Mouse (Mus musculus) granulocyte monocyte progenitor cell, adult 5-6 weeks (primary cell): ENCODE results near the gene Phykpl. TPM values are rescaled to one million over a fixed set of nuclear protein-coding genes. Genes with fewer than 3 reads are reported as not detected.
"Not testable (repeated sequence)": the region's sequence is repeated elsewhere in the genome, so short reads cannot be mapped to it uniquely, and the experiment has no call there.

Experiments used
- ATAC-seq: replicated peaks from 2 replicates; pipeline ENCODE4 v1.8.0; 2016; ENCODE audit warnings: mild to moderate bottlenecking, moderate TSS enrichment, inconsistent platforms; ENCODE audit not compliant: poor library complexity, severe bottlenecking
- total RNA-seq, 2 experiments: library from RNA; stranded (forward) in 1 of 2; stranded (reverse) in 1 of 2; fragments of 200-712, 200-1000 nt in 1 of 2; fragments of >200 nt in 1 of 2; fragmentation: Nextera tagmentation in 1 of 2; gene quantifications; 2 replicates each; pipeline ENCODE4 v1.2.3; 2014 to 2017

Phykpl gene
- total RNA-seq, 2 experiments from 2014 or later = 13.4 to 25.2 TPM

GRCm38 (mm10) chr11:51615129-51615528, 30.6 kb downstream of the Phykpl start:
- no peak for ATAC-seq

DNA sequence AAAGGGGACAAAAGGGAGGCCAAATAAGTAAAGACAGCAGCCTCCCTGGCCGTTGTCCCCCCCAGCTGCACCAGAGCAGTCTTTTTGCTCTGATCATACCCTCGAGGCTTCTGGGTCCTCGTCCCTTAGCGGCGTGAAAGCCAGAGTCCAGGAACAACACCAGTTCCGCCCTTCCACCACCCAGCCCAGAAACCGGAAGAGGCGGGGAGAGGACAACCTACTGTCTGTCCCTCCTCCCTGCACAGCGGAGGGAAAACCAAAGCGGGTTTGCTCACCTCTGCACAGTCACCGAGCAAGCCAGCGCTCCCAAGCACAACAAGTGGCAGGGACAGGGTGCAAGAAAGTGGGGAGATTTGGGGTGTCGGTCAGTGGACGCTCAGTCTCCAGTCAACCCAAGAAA, 31.0 kb downstream of the Phykpl start:
- ATAC-seq = peak; percentile 66

DNA sequence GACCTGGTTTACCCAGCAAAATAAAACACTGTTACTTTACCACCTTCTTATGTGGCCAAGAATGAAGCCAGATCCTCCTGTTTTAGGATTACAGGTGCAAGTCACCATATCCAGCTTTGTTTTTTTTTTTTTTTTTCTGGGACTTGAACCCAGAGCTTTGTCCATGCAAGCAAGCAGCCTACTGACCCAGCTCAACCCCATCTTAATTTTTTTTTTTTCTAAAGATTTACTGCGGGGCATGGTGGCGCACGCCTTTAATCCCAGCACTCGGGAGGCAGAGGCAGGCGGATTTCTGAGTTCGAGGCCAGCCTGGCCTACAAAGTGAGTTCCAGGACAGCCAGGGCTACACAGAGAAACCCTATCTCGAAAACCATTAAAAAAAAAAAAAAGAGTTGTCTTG, 31.6 kb downstream of the Phykpl start:
- not testable (repeated sequence) for ATAC-seq

DNA sequence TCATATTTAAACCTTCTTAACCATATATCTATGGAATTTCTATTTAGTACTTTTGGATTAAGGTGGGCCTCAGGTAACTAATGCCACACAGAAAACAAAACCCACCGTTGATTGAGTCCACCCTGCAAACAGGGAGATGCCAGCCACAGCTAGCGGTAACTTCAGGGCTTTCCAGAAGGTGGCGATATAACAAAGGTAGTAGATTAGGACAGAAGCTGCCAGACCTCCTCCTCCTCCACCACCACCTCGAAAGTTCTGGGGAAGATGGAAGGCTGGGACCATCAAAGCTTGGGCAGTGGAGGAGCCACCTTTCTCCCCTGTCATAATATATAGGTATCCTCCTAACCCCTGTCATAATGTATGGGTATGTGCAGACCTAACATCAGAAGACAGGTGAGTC, 33.1 kb downstream of the Phykpl start:
- peak; percentile 38 for ATAC-seq

DNA sequence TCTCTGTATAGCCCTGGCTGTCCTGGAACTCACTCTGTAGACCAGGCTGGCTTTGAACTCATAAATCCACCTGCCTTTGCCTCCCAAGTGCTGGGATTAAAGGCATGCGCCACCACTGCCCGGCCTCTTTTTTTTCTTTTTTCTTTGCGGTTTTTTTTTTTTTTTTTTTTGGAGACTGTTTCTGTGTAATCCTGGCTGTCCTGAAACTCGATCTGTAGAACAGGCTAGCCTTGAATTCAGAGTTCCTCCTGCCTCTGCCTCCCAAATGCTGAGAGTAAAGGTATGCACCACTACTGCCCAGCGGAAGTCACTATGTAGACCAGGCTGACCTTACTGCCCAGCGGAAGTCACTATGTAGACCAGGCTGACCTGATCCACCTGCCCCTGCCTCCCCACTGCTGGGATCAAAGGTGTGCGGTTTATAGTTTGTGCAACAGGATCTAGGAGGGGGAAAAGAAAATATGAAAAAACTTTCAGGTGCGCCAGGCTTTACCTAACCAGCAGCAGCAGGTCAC, 34.4 kb downstream of the Phykpl start:
- ATAC-seq = no peak

DNA sequence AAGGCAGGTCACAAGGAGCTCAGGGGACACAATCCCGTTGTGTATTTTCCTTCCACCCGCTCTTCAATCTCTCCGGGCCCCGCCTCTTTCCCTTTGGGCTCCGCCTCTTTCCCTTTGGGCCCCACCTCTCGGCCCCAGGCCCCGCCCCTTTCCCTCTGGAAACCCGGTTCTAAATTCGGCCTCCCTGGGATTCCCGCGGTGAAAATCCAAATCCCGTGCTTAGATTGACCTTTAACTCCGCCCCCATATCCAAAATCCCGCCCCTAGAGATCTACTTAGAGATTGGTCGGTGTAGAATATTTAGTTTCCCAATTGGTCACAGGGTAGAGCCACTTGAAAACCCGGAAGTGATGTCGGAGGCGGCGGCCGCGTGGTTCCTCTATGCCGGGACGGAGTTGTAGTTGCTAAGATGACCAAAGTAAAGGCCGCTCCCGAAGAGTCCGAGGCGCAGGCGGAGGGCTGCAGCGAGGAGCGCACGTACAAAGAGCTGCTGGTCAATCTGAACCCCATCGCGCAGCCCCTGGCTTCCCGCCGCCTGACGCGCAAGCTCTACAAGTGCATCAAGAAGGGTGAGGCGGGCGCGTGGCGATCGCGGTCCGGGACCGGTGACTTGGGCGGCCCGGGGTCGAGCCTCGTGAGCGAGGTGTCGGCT, 35.0 kb downstream of the Phykpl start, which contains the start of gene Nhp2:
Gene Nhp2, plus strand, starts transcription at position 327 of the 652 bp plus-strand sequence.
- peak; percentile 73 for ATAC-seq

- ATAC-seq = no peak
Observed at GRCm38 (mm10) chr11:51620084-51620483, 35.5 kb downstream of the Phykpl start.

GRCm38 (mm10) chr11:51621776-51622175, 37.2 kb downstream of the Phykpl start:
- ATAC-seq = no peak

- no peak for ATAC-seq
Observed at GRCm38 (mm10) chr11:51622971-51623491, 38.5 kb downstream of the Phykpl start.

DNA sequence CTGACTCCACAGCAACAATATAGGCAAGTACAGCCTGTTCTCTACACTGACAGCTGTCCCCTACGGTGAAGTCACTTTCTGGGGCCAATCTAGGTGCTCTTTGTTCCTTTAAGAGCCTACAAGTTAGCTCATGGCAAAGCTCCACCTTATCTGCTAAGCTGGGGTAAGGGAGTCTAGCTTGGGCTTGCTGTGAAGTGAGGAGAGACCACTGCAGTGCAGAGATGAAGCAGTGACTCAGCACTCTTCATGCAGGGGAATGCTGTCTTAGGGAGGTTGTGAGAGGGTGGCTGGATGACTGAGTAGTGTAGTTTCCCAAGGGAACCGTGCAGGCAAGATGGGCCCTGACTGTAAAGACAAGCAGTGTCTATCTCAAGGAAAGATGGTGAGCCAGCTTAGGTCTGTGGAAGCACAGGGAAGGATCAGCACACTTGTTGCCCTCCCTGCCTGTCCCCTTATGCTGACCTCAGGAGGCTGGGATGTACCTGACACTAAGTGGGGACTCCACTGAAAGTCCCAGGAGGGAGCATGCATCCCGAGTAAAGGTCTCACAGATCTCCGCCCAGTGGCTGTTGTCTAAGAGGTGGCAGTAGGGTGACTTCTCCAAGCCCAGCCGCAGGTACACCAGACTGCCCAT, 40.7 kb downstream of the Phykpl start:
- no peak for ATAC-seq

GRCm38 (mm10) chr11:51627425-51627824, 42.9 kb downstream of the Phykpl start:
- ATAC-seq = no peak

GRCm38 (mm10) chr11:51627907-51628306, 43.4 kb downstream of the Phykpl start:
- no peak for ATAC-seq

DNA sequence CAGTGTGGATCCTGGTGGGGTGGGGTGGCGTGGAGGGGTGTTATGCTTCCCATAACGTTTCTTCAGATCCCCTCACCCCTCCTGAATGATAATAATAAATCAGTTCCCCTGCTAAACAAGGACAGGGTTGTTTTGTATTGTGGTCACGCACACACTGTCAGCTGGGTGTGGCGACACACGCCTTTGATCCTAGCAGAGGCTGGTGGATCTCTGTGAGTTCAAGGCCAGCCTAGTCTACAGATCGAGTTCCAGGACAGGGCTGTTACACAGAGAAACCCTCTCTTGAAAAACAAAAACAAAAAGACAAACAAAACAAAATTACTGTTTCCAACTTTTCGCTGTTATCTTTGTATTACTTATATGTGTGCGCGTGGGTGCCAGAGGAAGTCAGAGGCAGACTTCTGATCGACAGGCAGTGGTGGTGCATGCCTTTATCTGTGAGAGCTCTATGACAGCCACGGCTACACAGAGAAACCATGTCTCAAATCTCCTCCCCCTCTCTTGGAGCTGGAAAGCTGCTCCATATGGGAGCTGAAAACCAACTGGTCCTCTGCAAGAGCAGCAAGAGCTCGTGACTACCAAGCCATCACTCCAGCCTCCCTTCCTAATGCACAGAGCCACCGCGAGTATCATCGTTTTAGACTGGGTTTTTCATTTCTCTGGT, 45.2 kb downstream of the Phykpl start:
- ATAC-seq = no peak

- ATAC-seq = peak; percentile 33
Observed at GRCm38 (mm10) chr11:51632130-51632753, 47.7 kb downstream of the Phykpl start.

DNA sequence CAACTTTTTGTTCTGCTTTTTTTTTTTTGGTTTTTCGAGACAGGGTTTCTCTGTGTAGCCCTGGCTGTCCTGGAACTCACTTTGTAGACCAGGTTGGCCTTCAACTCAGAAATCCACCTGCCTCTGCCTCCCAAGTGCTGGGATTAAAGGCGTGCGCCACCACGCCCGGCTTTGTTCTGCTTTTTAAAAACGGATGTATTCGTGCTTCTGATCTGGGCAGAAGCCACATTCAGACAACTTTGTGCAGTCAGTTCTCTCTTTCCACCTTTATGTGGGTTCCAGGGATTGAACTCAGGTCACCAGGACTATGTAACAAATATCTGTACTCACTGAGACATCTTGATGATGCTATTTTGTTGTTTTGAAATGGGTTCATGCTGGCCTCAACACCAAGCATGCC, 48.6 kb downstream of the Phykpl start:
- not testable (repeated sequence) for ATAC-seq

GRCm38 (mm10) chr11:51633721-51634120, 49.2 kb downstream of the Phykpl start:
- ATAC-seq = no peak

DNA sequence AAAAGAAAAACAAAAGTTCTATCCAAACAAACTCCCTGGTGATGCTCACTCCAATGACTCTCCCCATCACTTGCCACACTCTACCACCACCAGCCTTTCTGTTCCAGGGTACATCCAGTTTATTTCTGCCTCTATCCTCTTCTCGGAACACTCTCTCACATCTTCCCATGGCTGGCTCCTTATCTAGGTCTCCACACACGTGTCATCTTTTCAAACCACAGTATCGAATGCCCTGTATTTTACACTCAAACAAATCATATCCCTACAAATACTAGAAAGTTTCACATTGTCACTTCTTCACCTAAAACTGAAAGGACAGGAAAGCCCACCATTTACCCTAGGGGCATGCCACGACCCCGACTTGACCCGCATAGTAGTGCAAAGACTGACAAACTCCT, 50.6 kb downstream of the Phykpl start:
- ATAC-seq = no peak

DNA sequence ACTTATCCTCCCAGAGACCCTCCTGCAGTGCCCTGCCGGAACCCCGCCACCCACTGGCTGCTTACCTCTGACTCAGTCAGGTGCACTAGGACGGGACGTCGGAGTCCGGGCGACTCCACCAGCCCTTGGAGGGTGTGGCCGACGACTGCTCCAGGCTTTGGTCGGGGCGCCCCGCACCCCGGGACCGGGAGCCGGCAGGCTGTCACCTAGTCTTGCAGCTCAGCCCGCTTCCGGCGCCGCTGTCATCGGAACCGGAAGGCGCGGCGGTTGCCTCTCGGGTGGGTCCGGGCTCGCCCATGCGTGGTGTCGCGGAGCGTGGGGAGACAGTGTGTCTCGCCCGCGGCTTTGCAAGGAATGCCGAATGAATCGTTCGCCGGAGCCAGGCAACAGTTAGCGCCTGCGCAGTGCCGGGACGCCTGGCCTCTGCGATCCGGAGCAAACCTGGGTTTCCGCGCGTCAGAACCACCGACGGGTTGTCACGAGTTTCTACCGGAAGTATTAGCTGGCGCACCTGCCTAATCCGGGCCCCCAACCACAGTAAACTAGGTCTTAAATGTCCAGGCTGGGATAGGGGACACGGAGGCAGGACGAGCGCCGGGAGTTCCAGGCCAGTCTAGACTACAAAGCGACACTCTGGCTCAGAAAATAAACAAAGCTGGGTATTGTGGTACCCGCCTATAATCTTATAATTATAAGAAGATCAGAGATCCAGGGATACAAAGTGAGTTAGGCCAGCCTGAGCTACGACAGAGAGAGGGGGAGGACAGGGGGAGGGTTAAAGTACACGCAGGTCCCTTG, 51.2 kb downstream of the Phykpl start, which contains the start of gene Rmnd5b:
Gene Rmnd5b, minus strand, starts transcription at position 372 of the 798 bp plus-strand sequence.
- ATAC-seq = peak; percentile 36

DNA sequence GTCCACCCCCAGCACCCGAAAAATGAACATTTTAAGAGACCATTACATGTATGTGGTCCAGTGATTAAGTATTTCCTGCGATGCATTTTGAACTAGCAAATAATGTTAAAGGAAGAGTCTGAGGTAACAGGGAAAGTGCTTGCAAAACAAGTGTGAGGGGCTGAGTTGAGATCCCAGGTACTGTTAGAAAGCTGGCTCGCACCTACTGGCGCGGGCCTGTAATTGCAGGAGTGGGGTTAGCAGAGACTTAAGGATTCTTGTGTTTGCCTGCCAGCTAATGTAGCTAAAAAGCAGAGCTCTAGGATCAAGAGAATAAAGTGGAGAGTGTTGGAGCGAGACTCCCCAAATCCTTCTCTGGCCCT, 51.7 kb downstream of the Phykpl start:
- peak; percentile 43 for ATAC-seq

- peak; percentile 85 for ATAC-seq
Observed at GRCm38 (mm10) chr11:51637971-51638414, 53.4 kb downstream of the Phykpl start.
